8 mouse cellular contexts compared by ENCODE assay signal in the genomic region with DNA sequence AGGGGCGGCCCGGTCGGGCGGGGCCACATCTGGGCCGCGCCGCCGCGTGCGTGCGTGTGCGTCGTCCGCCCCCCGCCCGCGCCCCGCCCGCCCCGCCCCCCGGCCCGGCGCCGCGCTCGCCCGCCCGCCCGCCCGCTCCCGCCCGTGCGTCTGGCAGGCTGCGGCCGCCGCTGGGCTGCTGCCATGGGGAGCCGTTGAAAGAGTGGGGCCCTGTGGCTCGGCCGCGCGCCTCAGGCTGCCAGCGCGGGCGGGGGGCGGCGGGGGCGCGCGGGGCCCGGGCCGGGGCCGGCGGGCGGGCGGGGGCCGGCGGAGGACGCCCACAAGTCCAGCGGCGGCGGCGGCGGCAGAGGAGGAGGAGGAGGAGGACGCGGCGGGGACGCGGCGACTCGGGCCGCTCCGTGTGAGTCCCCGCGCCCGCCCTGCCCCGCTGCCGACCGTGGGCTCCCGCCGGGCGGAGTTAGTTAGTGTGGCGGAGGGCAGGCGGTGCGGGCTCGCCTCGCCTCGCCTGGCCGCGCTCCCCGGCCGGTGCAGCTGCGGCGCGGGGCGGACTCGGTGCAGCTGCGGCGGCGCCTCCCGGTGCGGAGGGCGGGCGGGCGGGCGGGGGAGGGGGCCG. TPM values are rescaled to one million over a fixed set of nuclear protein-coding genes. Genes with fewer than 3 reads are reported as not detected.
DNase-seq lines count a peak whose midpoint lies in the region; ATAC-seq and TF ChIP-seq lines count a peak whose summit lies in the region.

A gene (plus strand): TSS at position 156 of the 613 bp plus-strand sequence.

- H3K4me2 ChIP-seq in limb, embryonic 14.5 days (replicated peaks; ENCODE audit: low read depth, low read length, severe bottlenecking): peak within 1 kb of the TSS; percentile 90

- peaks cover 26% of the 10 kb centered on the region for H3K79me2 ChIP-seq in MEL (ENCODE audit: control insufficient read depth, insufficient read depth, low read length, poor library complexity)

- DNase-seq in kidney, adult 2 months: no peak
- DNase-seq in kidney, postnatal 10 days: no peak
- DNase-seq in MEL (ENCODE audit: low read depth, low spot score): no peak
- DNase-seq in heart, postnatal 36 days: no peak
- peak; percentile 25 for DNase-seq in limb, embryonic 14.5 days (ENCODE audit: low spot score)
- DNase-seq in Muller cell, postnatal 12 days (ENCODE audit: inconsistent ontology term): no peak

- peak within 1 kb of the TSS; percentile 95 for H3K27ac ChIP-seq in kidney, adult 2 months (ENCODE audit: insufficient read depth, low read depth, low read length)
- peak within 1 kb of the TSS; percentile 87 for H3K27ac ChIP-seq in MEL (ENCODE audit: control insufficient read depth, low read depth, low read length)
- H3K27ac ChIP-seq in limb, embryonic 14.5 days (replicated peaks; ENCODE audit: low read depth, low read length): peak within 1 kb of the TSS; percentile 93

- H3K27me3 ChIP-seq in kidney, adult 2 months (replicated peaks; ENCODE audit: control insufficient read depth, insufficient read depth, low read length): no peaks in the 10 kb centered on the region
- H3K27me3 ChIP-seq in MEL (ENCODE audit: control insufficient read depth in 1 of 2, insufficient read depth in 2 of 2, low read length in 2 of 2): no peaks in the 10 kb centered on the region
- peaks cover 16% of the 10 kb centered on the region for H3K27me3 ChIP-seq in erythroblast, embryonic 14.5 days (ENCODE audit: control insufficient read depth)
- no peaks in the 10 kb centered on the region for H3K27me3 ChIP-seq in limb, embryonic 14.5 days (ENCODE audit: control insufficient read depth, insufficient read depth, low read length)

- H3K36me3 ChIP-seq in kidney, adult 2 months (ENCODE audit: control insufficient read depth, insufficient read depth, low read length): no peaks in the 10 kb centered on the region
- H3K36me3 ChIP-seq in MEL (ENCODE audit: control insufficient read depth in 1 of 2, insufficient read depth in 2 of 2, low read length in 2 of 2): peaks cover 2 to 24% of the 10 kb centered on the region in 2 experiments; a peak in 3 of 4 replicates
- peaks cover 5% of the 10 kb centered on the region for H3K36me3 ChIP-seq in erythroblast, embryonic 14.5 days (ENCODE audit: control insufficient read depth)
- peaks cover under 1% of the 10 kb centered on the region; the same call in 1 of the 2 replicates for H3K36me3 ChIP-seq in limb, embryonic 14.5 days (ENCODE audit: control insufficient read depth, insufficient read depth, low read length)

- H3K9me3 ChIP-seq in MEL (replicated peaks; ENCODE audit: insufficient read depth, low read length): no peaks in the 10 kb centered on the region
- H3K9me3 ChIP-seq in erythroblast, embryonic 14.5 days (ENCODE audit: control insufficient read depth, low read length): no peaks in the 10 kb centered on the region
- H3K9me3 ChIP-seq in limb, embryonic 14.5 days (ENCODE audit: control insufficient read depth, low read length): no peaks in the 10 kb centered on the region

- H3K9ac ChIP-seq in MEL (ENCODE audit: control insufficient read depth, low read depth, low read length, poor library complexity, severe bottlenecking): peak within 1 kb of the TSS; percentile 90
- peak within 1 kb of the TSS; percentile 88 for H3K9ac ChIP-seq in limb, embryonic 14.5 days (ENCODE audit: low read depth, low read length, severe bottlenecking)

- TF ChIP-seq EP300 in MEL (IDR thresholded peaks at IDR 0.05; ENCODE audit: low read depth in 1 of 2, low read length in 2 of 2): no peak

- TF ChIP-seq CTCF in kidney, adult 2 months (conservative IDR thresholded peaks at IDR 0.05; ENCODE audit: insufficient read depth, insufficient read length, low read depth, low read length): no peak
- no peak for TF ChIP-seq CTCF in MEL (IDR thresholded peaks at IDR 0.05 in 2 of 3, conservative IDR thresholded peaks at IDR 0.05 in 1 of 3; ENCODE audit: control insufficient read depth in 1 of 3, insufficient read depth in 1 of 3, low read depth in 2 of 3, low read length in 3 of 3, poor library complexity in 1 of 3, severe bottlenecking in 1 of 3)

- intact Hi-C loops in heart, postnatal 36 days (cut with DNase I): loop anchor here (5.0 to 10.0 kb wide), 3 partner anchors 90 to 628 kb away; a partner anchor contains a TSS

- no peak for TF ChIP-seq RAD21 in MEL (IDR thresholded peaks at IDR 0.05; ENCODE audit: low read depth, low read length)

- TF ChIP-seq POLR2A in kidney, adult 2 months (IDR thresholded peaks at IDR 0.05; ENCODE audit: low read depth, low read length): no peak
- no peak for TF ChIP-seq POLR2A in MEL (IDR thresholded peaks at IDR 0.05; ENCODE audit: control insufficient read depth in 1 of 2, insufficient read depth in 1 of 2, low read depth in 1 of 2, low read length in 2 of 2, poor library complexity in 1 of 2)
- TF ChIP-seq POLR2A in limb, embryonic 14.5 days (IDR thresholded peaks at IDR 0.05; ENCODE audit: borderline replicate concordance, extremely low read depth, insufficient read depth, insufficient read length): no peak

- H3K4me1 ChIP-seq in kidney, adult 2 months (ENCODE audit: control insufficient read depth, insufficient read depth, low read length): peaks cover 11% of the 10 kb centered on the region
- peaks cover 6 to 21% of the 10 kb centered on the region in 2 experiments for H3K4me1 ChIP-seq in MEL (ENCODE audit: control insufficient read depth in 1 of 2, insufficient read depth in 2 of 2, low read length in 2 of 2)
- peaks cover 37% of the 10 kb centered on the region for H3K4me1 ChIP-seq in erythroblast, embryonic 14.5 days (ENCODE audit: control insufficient read depth)
- H3K4me1 ChIP-seq in limb, embryonic 14.5 days (ENCODE audit: control insufficient read depth, insufficient read depth, low read length): peaks cover 27% of the 10 kb centered on the region

- H3K4me3 ChIP-seq in kidney, adult 2 months (ENCODE audit: insufficient read depth, low read depth, low read length): peak within 1 kb of the TSS; percentile 73
- H3K4me3 ChIP-seq in MEL (ENCODE audit: control insufficient read depth in 1 of 2, insufficient read depth in 1 of 2, low read depth in 2 of 2, low read length in 2 of 2): peak within 1 kb of the TSS; percentile 89 to 99
- peak within 1 kb of the TSS; percentile 91 for H3K4me3 ChIP-seq in erythroblast, embryonic 14.5 days (replicated peaks)
- H3K4me3 ChIP-seq in limb, embryonic 14.5 days (replicated peaks; ENCODE audit: low read length): peak within 1 kb of the TSS; percentile 81

- WGBS in kidney, adult 2 months: 12% methylated on average over 21 of the region's 106 CpGs
- WGBS in limb, embryonic 14.5 days: 3% methylated on average over 13 of the region's 106 CpGs

- peak; percentile 7 for ATAC-seq in limb, embryonic 14.5 days (ENCODE audit: low FRiP score, low read depth)
- ATAC-seq in neutrophil, adult 5-6 weeks (ENCODE audit: extremely low read depth, insufficient number of reproducible peaks, low FRiP score, poor library complexity, severe bottlenecking): no peak

TF ChIP-seq in MEL, 35 proteins besides CTCF, POLR2A, EP300 and RAD21:
- TF ChIP-seq ZMIZ1 (IDR thresholded peaks at IDR 0.05; ENCODE audit: low read depth, low read length): no peak
- TF ChIP-seq HCFC1 (IDR thresholded peaks at IDR 0.05; ENCODE audit: low read depth, low read length): no peak
- TF ChIP-seq ELF1 (IDR thresholded peaks at IDR 0.05; ENCODE audit: low read depth, low read length): no peak
- TF ChIP-seq POLR2AphosphoS5 (IDR thresholded peaks at IDR 0.05; ENCODE audit: borderline replicate concordance, low read depth, low read length): no peak
- TF ChIP-seq MYC (IDR thresholded peaks at IDR 0.05; ENCODE audit: low read depth, low read length): no peak
- TF ChIP-seq KAT2A (conservative IDR thresholded peaks at IDR 0.05; ENCODE audit: low read depth, low read length): no peak
- no peak for TF ChIP-seq NRF1 (IDR thresholded peaks at IDR 0.05; ENCODE audit: insufficient read depth, low read depth, low read length, poor library complexity, severe bottlenecking)
- TF ChIP-seq USF1 (IDR thresholded peaks at IDR 0.05; ENCODE audit: low read depth, low read length): no peak
- no peak for TF ChIP-seq NELFE (IDR thresholded peaks at IDR 0.05; ENCODE audit: low read depth, low read length)
- no peak for TF ChIP-seq TAL1 (IDR thresholded peaks at IDR 0.05; ENCODE audit: low read length)
- no peak for TF ChIP-seq JUND (IDR thresholded peaks at IDR 0.05; ENCODE audit: low read depth, low read length)
- no peak for TF ChIP-seq ZC3H11A (IDR thresholded peaks at IDR 0.05; ENCODE audit: low read depth, low read length)
- TF ChIP-seq GABPA (IDR thresholded peaks at IDR 0.05; ENCODE audit: low read depth, low read length): no peak
TF ChIP-seq in MEL: peak in this region for 0.

RNA-seq across cellular contexts. Expression of the gene that starts here (rescaled TPM):
- 9.2 and 12.7 TPM in 2 replicates for polyA plus RNA-seq in kidney, adult 2 months (2012; rRNA removed)
- total RNA-seq in MEL (2012; rRNA removed): 15.2 and 15.6 TPM in 2 replicates
- polyA plus RNA-seq in MEL (2012; ENCODE audit: insufficient read depth in 1 of 2, insufficient read length in 2 of 2, low read depth in 1 of 2, low replicate concordance in 2 of 2, missing spikeins in 1 of 2): 10 to 100 TPM in 1 of 2 experiments, not detected in 1; 23.8 TPM
- polyA plus RNA-seq in erythroblast, embryonic 14.5 days (2012): 0.26 and 1.0 TPM in 2 replicates
- 10 to 100 TPM; 44.5 to 44.6 TPM for total RNA-seq in heart, postnatal 36 days (2021)
- 18.1 and 20.2 TPM in 2 replicates for polyA plus RNA-seq in limb, embryonic 14.5 days (2012; rRNA removed)
- 3.1 and 3.8 TPM in 2 replicates for polyA plus RNA-seq in limb, embryonic 14.5 days (2014; fragmentation: Nextera tagmentation; extraction: Ambion mirVana)
- 91.1 and 91.6 TPM in 2 replicates for total RNA-seq in neutrophil, adult 5-6 weeks (2017)
